Mouse (Mus musculus) megakaryocyte, embryonic 14.5 days (primary cell): Measurements from ENCODE around the gene Mrpl33.

Source experiments
- FLI1 ChIP-seq: IDR thresholded peaks from 2 replicates; pipeline ENCODE4 v1.6.1; 2012; ENCODE audit warnings: low read length, inconsistent platforms, mixed read lengths
- GATA1 ChIP-seq: IDR thresholded peaks from 3 replicates; pipeline ENCODE4 v1.6.1; 2012; ENCODE audit warnings: mixed read lengths, low read length, inconsistent platforms, borderline replicate concordance

DNA sequence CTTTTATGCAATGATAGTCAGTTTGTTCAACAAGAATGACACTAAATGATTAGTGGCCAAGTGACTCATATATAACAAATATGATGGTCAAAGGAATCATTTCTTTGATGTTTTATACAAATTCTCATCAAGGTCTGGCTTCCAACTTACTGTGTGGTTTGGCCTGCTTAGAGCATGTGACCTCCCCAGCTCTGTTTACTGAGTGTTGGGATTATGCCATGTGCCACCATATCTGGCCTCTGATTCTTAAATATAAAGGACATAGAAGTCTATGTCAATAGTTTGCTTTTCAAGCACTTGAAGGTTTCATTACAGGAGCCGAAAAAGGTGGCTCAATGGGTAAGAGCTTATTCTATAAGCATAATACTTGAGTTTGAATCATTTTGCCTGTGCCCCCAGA is 85.6 kb downstream of the Mrpl33 start:
- no peak for TF ChIP-seq FLI1
- TF ChIP-seq GATA1, result no peak
